Mouse (Mus musculus) stomach, postnatal 0 days (tissue): ENCODE measurements around the gene Rhbdl1. TPM values are rescaled to one million over a fixed set of nuclear protein-coding genes. Genes with fewer than 3 reads are reported as not detected.

Source experiments
- ATAC-seq: fragments of 200-750 bp; cut with Nextera tagmentation; 2 replicates; pipeline ENCODE4 v1.8.0; 2017; ENCODE audit not compliant: low FRiP score, low TSS enrichment
- DNase-seq: peaks from one replicate; pipeline ENCODE4 v3.0.0-alpha.2; 2016; ENCODE audit warnings: low spot score
- H3K27ac ChIP-seq: fragments of 300-500 bp; sonication (generic); replicated peaks from 2 replicates; pipeline ENCODE4 v1.5.1; 2014; ENCODE audit warnings: mild to moderate bottlenecking, control low read depth
- H3K27me3 ChIP-seq: fragments of 300-500 bp; sonication (generic); 2 replicates; pipeline ENCODE4 v1.6.1; 2014; ENCODE audit warnings: low read length; ENCODE audit not compliant: control insufficient read depth, insufficient read depth
- H3K36me3 ChIP-seq: fragments of 300-500 bp; sonication (generic); 2 replicates; pipeline ENCODE4 v1.6.1; 2014; ENCODE audit warnings: low read length, mixed read lengths; ENCODE audit not compliant: control insufficient read depth, insufficient read depth
- H3K4me1 ChIP-seq: fragments of 300-500 bp; sonication (generic); replicated peaks from 2 replicates; pipeline ENCODE4 v1.6.1; 2014; ENCODE audit warnings: antibody characterized with exemption; ENCODE audit not compliant: control insufficient read depth, insufficient read depth
- H3K4me2 ChIP-seq: fragments of 300-500 bp; sonication (generic); replicated peaks from 2 replicates; pipeline ENCODE4 v1.6.1; 2014; ENCODE audit warnings: low read depth, mild to moderate bottlenecking, control low read depth, moderate library complexity
- H3K4me3 ChIP-seq: fragments of 300-500 bp; sonication (generic); 2 replicates; pipeline ENCODE4 v1.5.1; 2014; ENCODE audit warnings: low read depth, low read length, control low read depth
- H3K9ac ChIP-seq: fragments of 300-500 bp; sonication (generic); 2 replicates; pipeline ENCODE4 v1.6.1; 2014; ENCODE audit warnings: mild to moderate bottlenecking, low read length, control low read depth, mixed read lengths
- H3K9me3 ChIP-seq: fragments of 300-500 bp; sonication (generic); 2 replicates; pipeline ENCODE4 v1.6.1; 2016; ENCODE audit warnings: low read length; ENCODE audit not compliant: control insufficient read depth
- CTCF ChIP-seq: IDR thresholded peaks from 2 replicates; pipeline ENCODE4 v1.5.1; 2016; ENCODE audit warnings: antibody characterized with exemption, low read depth, mild to moderate bottlenecking, moderate library complexity
- EP300 ChIP-seq: optimal IDR thresholded peaks from 2 replicates; pipeline ENCODE3; 2016; ENCODE audit warnings: antibody characterized with exemption
- WGBS: fragments of 180-500 bp; shearing (Covaris S2); extraction: QIAGEN DNeasy Blood & Tissue Kit; methylation state at CpG from one replicate; pipeline ENCODE4 v1.1.7; 2014; 5-methylcytosine and 5-hydroxymethylcytosine counted together
- microRNA-seq: library from miRNA; unstranded; fragments of <30 nt; microRNA quantifications from one replicate; pipeline ENCODE4, GENCODE M21; 2016
- polyA plus RNA-seq: library from polyadenylated mRNA; unstranded; fragments of >200 nt; fragmentation: Nextera tagmentation; extraction: Ambion mirVana; gene quantifications from 2 replicates; pipeline ENCODE4 v1.2.1, GENCODE M21; 2015

Gene Rhbdl1
- polyA plus RNA-seq, 1 experiment from 2014 or later, result 4.3 TPM

- ATAC-seq (peak; percentile 78), DNase-seq (peak; percentile 85)
- Histone ChIP-seq H3K27me3 (no peaks in the 10 kb centered on the region), H3K4me1 (peaks cover 3% of the 10 kb centered on the region; the same call in 1 of the 2 replicates), H3K9ac (peak overlapping the region; percentile 76), H3K9me3 (no peaks in the 10 kb centered on the region), H3K4me3 (peak overlapping the region; percentile 79), H3K27ac (peak overlapping the region; percentile 93), H3K36me3 (peaks cover 9% of the 10 kb centered on the region; the same call in 1 of the 2 replicates), H3K4me2 (peak overlapping the region; percentile 87)
- no peak for TF ChIP-seq EP300
- TF ChIP-seq CTCF, result no peak
- under 1% methylated on average over 45 of the region's 45 CpGs for WGBS
Observed at GRCm38 (mm10) chr17:25791843-25792527, 45.1 kb downstream of the Rhbdl1 start.

DNA sequence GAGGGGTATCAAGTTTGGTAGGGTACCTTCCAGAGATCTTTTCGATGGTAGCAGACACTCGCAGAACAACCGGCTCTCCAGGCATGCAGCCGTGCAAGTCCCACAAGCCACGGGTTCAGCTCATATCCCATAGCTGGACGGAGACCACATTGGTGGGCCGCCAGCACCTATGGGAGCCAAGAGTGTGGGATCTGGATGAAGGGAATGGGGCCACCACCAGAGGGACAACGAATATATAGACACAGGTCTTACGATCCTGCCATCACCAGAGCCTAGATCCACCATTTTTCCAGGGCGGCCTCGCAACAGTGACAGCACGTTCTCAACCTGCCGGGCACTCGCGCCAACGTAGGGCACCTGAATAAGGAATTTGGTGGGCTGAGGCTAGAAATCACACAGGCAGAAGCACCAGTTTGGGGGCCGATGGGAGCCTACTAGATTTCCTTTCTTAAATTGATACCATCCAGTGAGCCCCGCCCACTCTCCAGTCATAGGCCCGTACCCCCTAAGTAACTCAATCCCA is 45.7 kb downstream of the Rhbdl1 start:
- peaks cover 3% of the 10 kb centered on the region; the same call in 1 of the 2 replicates for H3K4me1 ChIP-seq
- ATAC-seq (no peak), DNase-seq (no peak)
- peak overlapping the region; percentile 87 for H3K4me2 ChIP-seq
- TF ChIP-seq CTCF (no peak), EP300 (no peak)
- peak overlapping the region; percentile 76 for H3K9ac ChIP-seq
- H3K36me3 ChIP-seq, result peaks cover 9% of the 10 kb centered on the region; the same call in 1 of the 2 replicates
- H3K27me3 ChIP-seq, result no peaks in the 10 kb centered on the region
- peak overlapping the region; percentile 93 for H3K27ac ChIP-seq
- no peaks in the 10 kb centered on the region for H3K9me3 ChIP-seq
- 20% methylated on average over 19 of the region's 19 CpGs for WGBS
- H3K4me3 ChIP-seq, result peak overlapping the region; percentile 79

- no peak for DNase-seq
- H3K9ac ChIP-seq, result no peak overlapping the region
- no peak for ATAC-seq
- no peaks in the 10 kb centered on the region for H3K27me3 ChIP-seq
- no peaks in the 10 kb centered on the region for H3K9me3 ChIP-seq
- peaks cover 8% of the 10 kb centered on the region for H3K4me1 ChIP-seq
- TF ChIP-seq CTCF (no peak), EP300 (no peak)
- no peak overlapping the region for H3K4me3 ChIP-seq
- WGBS, result 91% methylated on average over 9 of the region's 9 CpGs
- H3K27ac ChIP-seq, result no peak overlapping the region
- no peak overlapping the region for H3K4me2 ChIP-seq
- peaks cover 14% of the 10 kb centered on the region; the same call in 1 of the 2 replicates for H3K36me3 ChIP-seq
Observed at GRCm38 (mm10) chr17:25786781-25787504, 50.2 kb downstream of the Rhbdl1 start.

- 74% methylated on average over 3 of the region's 3 CpGs for WGBS
- no peaks in the 10 kb centered on the region for H3K27me3 ChIP-seq
- H3K4me2 ChIP-seq, result peak within 1 kb of the TSS; percentile 77
- H3K4me1 ChIP-seq, result peaks cover 5% of the 10 kb centered on the region
- no peak for ATAC-seq
- peaks cover 14% of the 10 kb centered on the region; the same call in 1 of the 2 replicates for H3K36me3 ChIP-seq
- peak within 1 kb of the TSS; percentile 45 for H3K27ac ChIP-seq
- no peaks in the 10 kb centered on the region for H3K9me3 ChIP-seq
- no peak for TF ChIP-seq EP300
- no peak for TF ChIP-seq CTCF
- peak within 1 kb of the TSS; percentile 69 for H3K4me3 ChIP-seq
- H3K9ac ChIP-seq, result peak within 1 kb of the TSS; percentile 61; the same call in 1 of the 2 replicates
- DNase-seq, result no peak
Observed at GRCm38 (mm10) chr17:25786280-25786679, 50.8 kb downstream of the Rhbdl1 start, which contains the start of gene Ccdc78. Ccdc78 (plus strand) TSS chr17:25786580.

DNA sequence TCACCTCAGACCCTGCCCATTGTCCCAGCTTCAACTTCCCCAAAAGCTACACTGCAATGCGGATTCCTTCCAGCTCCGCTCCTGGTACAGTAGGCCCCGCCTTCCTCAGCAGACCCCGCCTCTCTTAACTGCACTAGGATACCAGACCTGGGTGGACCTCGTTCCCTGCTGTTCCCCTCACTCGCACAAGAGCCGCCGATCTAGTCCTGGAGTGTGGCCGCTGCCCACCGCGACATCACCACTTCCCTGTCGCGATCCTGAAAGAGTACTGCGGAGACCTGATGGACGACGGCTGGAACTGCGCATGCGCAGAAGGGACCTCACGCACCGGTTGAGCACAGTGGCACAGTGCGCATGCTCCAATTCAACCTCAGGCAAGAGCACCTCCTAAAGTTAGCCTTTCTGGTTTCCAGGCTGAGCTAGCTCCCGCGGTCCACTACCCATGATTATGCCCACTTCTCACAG is 51.8 kb downstream of the Rhbdl1 start, which contains the start of gene Haghl:
Gene Haghl, minus strand, starts transcription at position 393 of the 465 bp plus-strand sequence.
- peaks cover 10% of the 10 kb centered on the region; the same call in 1 of the 2 replicates for H3K36me3 ChIP-seq
- peak within 1 kb of the TSS; percentile 61 for H3K9ac ChIP-seq
- TF ChIP-seq EP300 (no peak), CTCF (peak; percentile 29)
- peaks cover 5% of the 10 kb centered on the region for H3K4me1 ChIP-seq
- ATAC-seq (peak; percentile 82), DNase-seq (peak; percentile 95)
- peak within 1 kb of the TSS; percentile 77 for H3K4me2 ChIP-seq
- H3K9me3 ChIP-seq, result no peaks in the 10 kb centered on the region
- peak within 1 kb of the TSS; percentile 45 for H3K27ac ChIP-seq
- WGBS, result under 1% methylated on average over 23 of the region's 23 CpGs
- H3K4me3 ChIP-seq, result peak within 1 kb of the TSS; percentile 69
- no peaks in the 10 kb centered on the region for H3K27me3 ChIP-seq

Small RNA genes lying within 50 kb of the gene (microRNA-seq; reads per million reads assigned to microRNA genes)
- gene Mir3082, result 1.3 reads per million

Other genes starting within 250 kb of the Rhbdl1 start
- 1.4 and 1.7 TPM in 2 replicates for gene Gng13, start 120.1 kb downstream of the Rhbdl1 start, polyA plus RNA-seq
- gene Chtf18, start 109.9 kb downstream of the Rhbdl1 start, polyA plus RNA-seq, result 4.2 and 5.4 TPM in 2 replicates
- gene Rpusd1, start 109.6 kb downstream of the Rhbdl1 start, polyA plus RNA-seq, result 10.3 and 10.5 TPM in 2 replicates
- gene Mslnl, start 101.3 kb downstream of the Rhbdl1 start, polyA plus RNA-seq, result 0.05 and 0.10 TPM in 2 replicates
- 54.8 and 70.6 TPM in 2 replicates for gene Msln, start 82.9 kb downstream of the Rhbdl1 start, polyA plus RNA-seq
- gene Narfl, start 63.5 kb downstream of the Rhbdl1 start, polyA plus RNA-seq, result 19.1 and 20.9 TPM in 2 replicates
- gene Haghl, start 51.6 kb downstream of the Rhbdl1 start, polyA plus RNA-seq, result 37.5 and 40.2 TPM in 2 replicates
- 0.23 and 0.24 TPM in 2 replicates for gene Ccdc78, start 50.7 kb downstream of the Rhbdl1 start, polyA plus RNA-seq
- gene Fam173a, start 44.4 kb downstream of the Rhbdl1 start, polyA plus RNA-seq, result 91.0 and 94.7 TPM in 2 replicates
- 0.65 TPM in 1 of 2 replicates, not detected in the other for gene AC134908.4, start 41.6 kb downstream of the Rhbdl1 start, polyA plus RNA-seq
- 18.7 and 19.0 TPM in 2 replicates for gene Metrn, start 40.2 kb downstream of the Rhbdl1 start, polyA plus RNA-seq
- 1.3 and 1.9 TPM in 2 replicates for gene Fbxl16, start 28.2 kb downstream of the Rhbdl1 start, polyA plus RNA-seq
- gene Wdr24, start 13.7 kb downstream of the Rhbdl1 start, polyA plus RNA-seq, result 10.8 and 12.5 TPM in 2 replicates
- gene Jmjd8, start 8.4 kb downstream of the Rhbdl1 start, polyA plus RNA-seq, result 29.7 and 31.5 TPM in 2 replicates
- gene Stub1, start 3.9 kb downstream of the Rhbdl1 start, polyA plus RNA-seq, result 215 and 224 TPM in 2 replicates
- gene Gm20683, start 4.5 kb upstream of the Rhbdl1 start, polyA plus RNA-seq, result 1.8 and 2.3 TPM in 2 replicates
- 10.7 and 13.2 TPM in 2 replicates for gene Rhot2, start 7.6 kb upstream of the Rhbdl1 start, polyA plus RNA-seq
- 4.1 and 4.2 TPM in 2 replicates for gene Wdr90, start 24.2 kb upstream of the Rhbdl1 start, polyA plus RNA-seq
- gene Mcrip2, start 31.5 kb upstream of the Rhbdl1 start, polyA plus RNA-seq, result 52.4 and 59.9 TPM in 2 replicates
- gene Mettl26, start 37.8 kb upstream of the Rhbdl1 start, polyA plus RNA-seq, result 52.9 and 54.1 TPM in 2 replicates
- gene Wfikkn1, start 43.6 kb upstream of the Rhbdl1 start, polyA plus RNA-seq, result 0.35 and 0.38 TPM in 2 replicates
- gene Rab40c, start 82.4 kb upstream of the Rhbdl1 start, polyA plus RNA-seq, result 20.2 TPM in 2 replicates
- 25.4 and 29.9 TPM in 2 replicates for gene Pigq, start 107.6 kb upstream of the Rhbdl1 start, polyA plus RNA-seq
- gene Nhlrc4, start 107.7 kb upstream of the Rhbdl1 start, polyA plus RNA-seq, result not detected in 2 replicates
- 0.06 TPM in 1 of 2 replicates, not detected in the other for gene A930017K11Rik, start 115.3 kb upstream of the Rhbdl1 start, polyA plus RNA-seq
- gene Capn15, start 148.5 kb upstream of the Rhbdl1 start, polyA plus RNA-seq, result 12.5 and 13.7 TPM in 2 replicates
- 4.5 and 5.1 TPM in 2 replicates for gene Rab11fip3, start 232.3 kb upstream of the Rhbdl1 start, polyA plus RNA-seq